Mouse (Mus musculus) limb, embryonic 12.5 days (tissue): ENCODE results near the gene Zfp423. TPM values are rescaled to one million over a fixed set of nuclear protein-coding genes. Genes with fewer than 3 reads are reported as not detected.

Experiments
- ATAC-seq: fragments of 200-750 bp; cut with Nextera tagmentation; 2 replicates; pipeline ENCODE4 v1.8.0; 2017; ENCODE audit warnings: low read depth, moderate TSS enrichment; ENCODE audit not compliant: insufficient number of reproducible peaks, insufficient read depth, low FRiP score, low TSS enrichment
- H3K27ac ChIP-seq: fragments of 300-500 bp; sonication (generic); 2 replicates; pipeline ENCODE4 v1.5.1; 2016; ENCODE audit warnings: mild to moderate bottlenecking, moderate library complexity
- H3K27me3 ChIP-seq: fragments of 300-500 bp; sonication (generic); 2 replicates; pipeline ENCODE4 v1.6.1; 2016; ENCODE audit warnings: mild to moderate bottlenecking, moderate library complexity
- H3K36me3 ChIP-seq: fragments of 300-500 bp; sonication (generic); 2 replicates; pipeline ENCODE4 v1.6.1; 2016; ENCODE audit warnings: mild to moderate bottlenecking, moderate library complexity
- H3K4me1 ChIP-seq: fragments of 300-500 bp; sonication (generic); replicated peaks from 2 replicates; pipeline ENCODE4 v1.6.1; 2016
- H3K4me2 ChIP-seq: fragments of 300-500 bp; sonication (generic); 2 replicates; pipeline ENCODE4 v1.6.1; 2016; ENCODE audit warnings: mild to moderate bottlenecking, moderate library complexity
- H3K4me3 ChIP-seq: fragments of 300-500 bp; sonication (generic); replicated peaks from 2 replicates; pipeline ENCODE4 v1.5.1; 2016; ENCODE audit warnings: mild to moderate bottlenecking
- H3K9ac ChIP-seq: fragments of 300-500 bp; sonication (generic); replicated peaks from 2 replicates; pipeline ENCODE4 v1.6.1; 2016; ENCODE audit warnings: mild to moderate bottlenecking, moderate library complexity
- H3K9me3 ChIP-seq: fragments of 300-500 bp; sonication (generic); 2 replicates; pipeline ENCODE4 v1.6.1; 2016; ENCODE audit warnings: mild to moderate bottlenecking, moderate library complexity
- WGBS: fragments of 180-500 bp; shearing (Covaris S2); methylation state at CpG from one replicate; pipeline ENCODE4 v1.1.7; 2016; 5-methylcytosine and 5-hydroxymethylcytosine counted together
- polyA plus RNA-seq: library from polyadenylated mRNA; unstranded; fragments of >200 nt; fragmentation: Nextera tagmentation; extraction: Ambion mirVana; gene quantifications from 2 replicates; pipeline ENCODE4 v1.2.1, GENCODE M21; 2016

Gene Zfp423
- polyA plus RNA-seq, 1 experiment from 2014 or later: 40.3 TPM

- 29% methylated on average over 11 of the region's 11 CpGs for WGBS
- H3K9ac ChIP-seq: no peak overlapping the region
- no peaks in the 10 kb centered on the region for H3K27me3 ChIP-seq
- H3K4me3 ChIP-seq: no peak overlapping the region
- H3K4me1 ChIP-seq: peaks cover 54% of the 10 kb centered on the region
- peak; percentile 44; the same call in 1 of the 2 replicates for ATAC-seq
- H3K27ac ChIP-seq: peak overlapping the region; percentile 69
- no peaks in the 10 kb centered on the region for H3K36me3 ChIP-seq
- peak overlapping the region; percentile 26 for H3K4me2 ChIP-seq
- no peaks in the 10 kb centered on the region for H3K9me3 ChIP-seq
Observed at GRCm38 (mm10) chr8:87804327-87804900, 155.0 kb downstream of the Zfp423 start.

GRCm38 (mm10) chr8:87803437-87803836 is 156.0 kb downstream of the Zfp423 start:
- 61% methylated on average over 10 of the region's 10 CpGs for WGBS
- peaks cover 54% of the 10 kb centered on the region for H3K4me1 ChIP-seq
- no peak for ATAC-seq
- no peak overlapping the region for H3K27ac ChIP-seq
- H3K9ac ChIP-seq: no peak overlapping the region
- no peaks in the 10 kb centered on the region for H3K36me3 ChIP-seq
- no peak overlapping the region for H3K4me2 ChIP-seq
- H3K4me3 ChIP-seq: no peak overlapping the region
- H3K27me3 ChIP-seq: no peaks in the 10 kb centered on the region
- H3K9me3 ChIP-seq: no peaks in the 10 kb centered on the region

DNA sequence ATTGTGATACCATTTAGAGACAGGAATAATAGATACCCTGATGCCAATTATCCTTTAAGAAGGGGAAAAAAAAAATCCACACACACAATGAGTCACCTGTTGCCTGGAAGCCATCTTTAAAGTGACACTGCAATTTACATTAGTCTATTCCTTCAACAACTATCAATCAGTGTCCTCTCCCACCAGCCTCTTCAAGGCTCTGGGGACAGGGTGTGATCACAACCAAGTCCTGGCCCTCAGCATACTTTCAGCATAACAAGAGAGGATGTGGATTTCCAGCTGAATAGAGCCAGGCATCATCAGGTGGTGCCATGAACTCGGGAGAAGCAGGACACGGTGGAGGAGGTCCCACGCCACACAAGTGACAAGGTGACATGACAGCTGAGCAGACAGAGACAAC is 156.8 kb downstream of the Zfp423 start:
- H3K4me1 ChIP-seq: peaks cover 50% of the 10 kb centered on the region
- H3K9ac ChIP-seq: no peak overlapping the region
- ATAC-seq: no peak
- H3K9me3 ChIP-seq: no peaks in the 10 kb centered on the region
- H3K36me3 ChIP-seq: no peaks in the 10 kb centered on the region
- 63% methylated on average over 3 of the region's 3 CpGs for WGBS
- no peak overlapping the region for H3K4me2 ChIP-seq
- no peak overlapping the region for H3K27ac ChIP-seq
- H3K4me3 ChIP-seq: no peak overlapping the region
- H3K27me3 ChIP-seq: no peaks in the 10 kb centered on the region

GRCm38 (mm10) chr8:87800121-87800520 is 159.3 kb downstream of the Zfp423 start:
- no peak overlapping the region for H3K4me2 ChIP-seq
- no peak for ATAC-seq
- no peaks in the 10 kb centered on the region for H3K36me3 ChIP-seq
- no peak overlapping the region for H3K4me3 ChIP-seq
- no peak overlapping the region for H3K9ac ChIP-seq
- no peaks in the 10 kb centered on the region for H3K9me3 ChIP-seq
- WGBS: 85% methylated on average over 11 of the region's 11 CpGs
- H3K27ac ChIP-seq: no peak overlapping the region
- H3K27me3 ChIP-seq: no peaks in the 10 kb centered on the region
- peaks cover 29% of the 10 kb centered on the region for H3K4me1 ChIP-seq

GRCm38 (mm10) chr8:87796234-87796633 is 163.2 kb downstream of the Zfp423 start:
- no peak for ATAC-seq
- no peak overlapping the region for H3K27ac ChIP-seq
- peaks cover 16% of the 10 kb centered on the region for H3K4me1 ChIP-seq
- H3K4me3 ChIP-seq: no peak overlapping the region
- H3K9ac ChIP-seq: no peak overlapping the region
- H3K9me3 ChIP-seq: no peaks in the 10 kb centered on the region
- no peaks in the 10 kb centered on the region for H3K36me3 ChIP-seq
- no peaks in the 10 kb centered on the region for H3K27me3 ChIP-seq
- H3K4me2 ChIP-seq: no peak overlapping the region
- WGBS: 67% methylated on average over 7 of the region's 7 CpGs

DNA sequence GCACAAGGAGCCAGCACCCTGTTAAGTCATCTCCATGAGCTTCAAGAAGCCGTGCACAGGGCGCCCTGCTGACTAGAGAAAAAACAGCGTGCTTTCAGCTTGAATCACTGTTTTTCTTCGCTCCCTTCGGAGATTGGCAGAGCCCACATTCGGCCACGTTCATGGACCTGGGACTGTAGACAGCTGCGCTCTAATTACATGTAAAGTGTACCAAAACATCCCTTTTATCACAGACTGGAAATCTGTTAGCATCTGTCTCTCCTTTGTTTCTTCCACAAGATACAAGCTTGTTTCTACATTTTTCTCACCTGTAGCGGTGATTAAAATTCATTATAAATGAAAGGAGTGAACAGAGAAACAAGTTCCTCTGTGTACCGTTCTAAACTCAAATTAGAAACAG is 164.8 kb downstream of the Zfp423 start:
- no peaks in the 10 kb centered on the region for H3K36me3 ChIP-seq
- H3K9ac ChIP-seq: no peak overlapping the region
- H3K27ac ChIP-seq: peak overlapping the region; percentile 70
- no peak overlapping the region for H3K4me3 ChIP-seq
- peaks cover 16% of the 10 kb centered on the region for H3K4me1 ChIP-seq
- WGBS: 54% methylated on average over 10 of the region's 10 CpGs
- no peak overlapping the region; the same call in 1 of the 2 replicates for H3K4me2 ChIP-seq
- H3K9me3 ChIP-seq: no peaks in the 10 kb centered on the region
- no peak for ATAC-seq
- H3K27me3 ChIP-seq: no peaks in the 10 kb centered on the region

- Histone ChIP-seq H3K9me3 (no peaks in the 10 kb centered on the region), H3K4me2 (no peak overlapping the region), H3K27me3 (no peaks in the 10 kb centered on the region), H3K9ac (no peak overlapping the region), H3K4me3 (no peak overlapping the region), H3K4me1 (peaks cover 22% of the 10 kb centered on the region), H3K36me3 (no peaks in the 10 kb centered on the region), H3K27ac (no peak overlapping the region)
- 86% methylated on average over 6 of the region's 6 CpGs for WGBS
- no peak for ATAC-seq
Observed at GRCm38 (mm10) chr8:87791103-87791502, 168.3 kb downstream of the Zfp423 start.

GRCm38 (mm10) chr8:87784641-87785439 is 174.6 kb downstream of the Zfp423 start:
- Histone ChIP-seq H3K4me2 (peak overlapping the region; percentile 29), H3K27me3 (no peaks in the 10 kb centered on the region), H3K9me3 (no peaks in the 10 kb centered on the region), H3K27ac (peak overlapping the region; percentile 81), H3K36me3 (peaks cover 36% of the 10 kb centered on the region), H3K4me3 (no peak overlapping the region), H3K4me1 (peaks cover 34% of the 10 kb centered on the region), H3K9ac (no peak overlapping the region)
- 69% methylated on average over 13 of the region's 13 CpGs for whole genome bisulfite sequencing
- ATAC-seq: 0 out of 2 replicates have a peak, but pooled peaks have one; percentile 7

GRCm38 (mm10) chr8:87784227-87784626 is 175.2 kb downstream of the Zfp423 start:
- H3K27ac ChIP-seq: peak overlapping the region; percentile 81
- H3K27me3 ChIP-seq: no peaks in the 10 kb centered on the region
- no peaks in the 10 kb centered on the region for H3K9me3 ChIP-seq
- no peak overlapping the region for H3K9ac ChIP-seq
- 21% methylated on average over 13 of the region's 13 CpGs for WGBS
- ATAC-seq: no peak
- H3K4me1 ChIP-seq: peaks cover 34% of the 10 kb centered on the region
- no peak overlapping the region for H3K4me3 ChIP-seq
- H3K36me3 ChIP-seq: peaks cover 42% of the 10 kb centered on the region
- H3K4me2 ChIP-seq: peak overlapping the region; percentile 29

- H3K4me3 ChIP-seq: no peak overlapping the region
- no peak overlapping the region for H3K4me2 ChIP-seq
- no peak for ATAC-seq
Observed at GRCm38 (mm10) chr8:87783198-87783597, 176.2 kb downstream of the Zfp423 start.

GRCm38 (mm10) chr8:87777586-87777985 is 181.8 kb downstream of the Zfp423 start:
- peaks cover 89% of the 10 kb centered on the region for H3K36me3 ChIP-seq

More at GRCm38 (mm10) chr8:87783198-87783597, 176.2 kb downstream of the Zfp423 start:
- peaks cover 52% of the 10 kb centered on the region for H3K36me3 ChIP-seq
- no peak overlapping the region for H3K9ac ChIP-seq
- peak overlapping the region; percentile 81 for H3K27ac ChIP-seq
- no peaks in the 10 kb centered on the region for H3K27me3 ChIP-seq
- no peaks in the 10 kb centered on the region for H3K9me3 ChIP-seq
- 79% methylated on average over 15 of the region's 15 CpGs for WGBS
- H3K4me1 ChIP-seq: peaks cover 41% of the 10 kb centered on the region

More at GRCm38 (mm10) chr8:87777586-87777985, 181.8 kb downstream of the Zfp423 start:
- no peak overlapping the region for H3K4me3 ChIP-seq
- no peak overlapping the region for H3K9ac ChIP-seq
- H3K9me3 ChIP-seq: no peaks in the 10 kb centered on the region
- H3K27ac ChIP-seq: no peak overlapping the region
- no peak overlapping the region for H3K4me2 ChIP-seq
- 75% methylated on average over 8 of the region's 8 CpGs for WGBS
- peaks cover 20% of the 10 kb centered on the region for H3K4me1 ChIP-seq
- H3K27me3 ChIP-seq: no peaks in the 10 kb centered on the region
- no peak for ATAC-seq
